Mouse (Mus musculus) splenic B cell, adult 2 months (primary cell): Measurements from ENCODE around the gene Entpd8.
A peak's percentile ranks its signal among the peaks of the same experiment; 100 is the strongest.

ENCODE experiments used
- DNase-seq: peaks from one replicate; pipeline ENCODE4 v3.0.0-alpha.2; 2011; ENCODE audit warnings: low read depth, low spot score
- H3K27me3 ChIP-seq: 2 replicates; pipeline ENCODE4 v1.6.1; 2012; ENCODE audit warnings: mild to moderate bottlenecking, low read length, moderate library complexity, mixed read lengths; ENCODE audit not compliant: control insufficient read depth, poor library complexity, insufficient read depth, severe bottlenecking
- H3K36me3 ChIP-seq: 2 replicates; pipeline ENCODE4 v1.6.1; 2012; ENCODE audit warnings: mild to moderate bottlenecking, low read length, moderate library complexity, mixed read lengths; ENCODE audit not compliant: control insufficient read depth, poor library complexity, insufficient read depth, severe bottlenecking

Gene Entpd8

GRCm38 (mm10) chr2:25080076-25080475, at the start of gene Entpd8:
TSS of gene Entpd8 (plus strand) at chr2:25080304.
- Histone ChIP-seq H3K27me3 (no peaks in the 10 kb centered on the region), H3K36me3 (no peaks in the 10 kb centered on the region)
- DNase-seq = no peak

- Histone ChIP-seq H3K27me3 (no peaks in the 10 kb centered on the region), H3K36me3 (no peaks in the 10 kb centered on the region; the same call in 1 of the 2 replicates)
- no peak for DNase-seq
Measured at GRCm38 (mm10) chr2:25034994-25035393, 45.1 kb upstream of the Entpd8 start.

GRCm38 (mm10) chr2:25040089-25040488, 40.0 kb upstream of the Entpd8 start:
- no peaks in the 10 kb centered on the region; the same call in 1 of the 2 replicates for H3K36me3 ChIP-seq
- no peaks in the 10 kb centered on the region for H3K27me3 ChIP-seq
- no peak for DNase-seq

- H3K27me3 ChIP-seq = no peaks in the 10 kb centered on the region
- DNase-seq = no peak
- H3K36me3 ChIP-seq = peaks cover 5% of the 10 kb centered on the region
Measured at GRCm38 (mm10) chr2:25050921-25051320, 29.2 kb upstream of the Entpd8 start.

GRCm38 (mm10) chr2:25051450-25051849, 28.7 kb upstream of the Entpd8 start:
- H3K36me3 ChIP-seq = peaks cover 3% of the 10 kb centered on the region; the same call in 1 of the 2 replicates

GRCm38 (mm10) chr2:25053101-25053500, 27.0 kb upstream of the Entpd8 start:
- no peaks in the 10 kb centered on the region for H3K27me3 ChIP-seq
- DNase-seq = no peak
- peaks cover 3% of the 10 kb centered on the region; the same call in 1 of the 2 replicates for H3K36me3 ChIP-seq

More at GRCm38 (mm10) chr2:25051450-25051849, 28.7 kb upstream of the Entpd8 start:
- no peak for DNase-seq
- H3K27me3 ChIP-seq = no peaks in the 10 kb centered on the region

- peak; percentile 82 for DNase-seq
- H3K27me3 ChIP-seq = no peaks in the 10 kb centered on the region
- H3K36me3 ChIP-seq = peaks cover 3% of the 10 kb centered on the region; the same call in 1 of the 2 replicates
Measured at GRCm38 (mm10) chr2:25054221-25055067, 25.7 kb upstream of the Entpd8 start, which contains the start of gene Nsmf. TSS of gene Nsmf (plus strand) at chr2:25054355.

DNA sequence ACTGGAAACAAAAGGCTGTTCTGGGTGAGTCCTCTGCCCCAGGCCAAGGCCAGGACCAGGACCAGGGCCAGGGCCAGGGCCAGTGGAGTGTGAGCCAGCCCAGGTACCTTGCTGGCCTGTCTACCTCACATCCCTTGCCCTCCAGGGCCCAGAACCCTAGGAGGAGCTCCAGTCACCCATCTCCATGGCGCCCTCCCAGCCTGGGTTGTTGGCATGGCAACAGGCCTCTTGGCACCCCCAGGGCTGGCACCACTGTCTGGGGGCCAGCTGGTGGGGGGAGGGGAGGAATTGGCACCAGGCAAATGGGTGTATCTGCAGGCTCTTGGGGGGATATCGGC, 25.1 kb upstream of the Entpd8 start:
- H3K27me3 ChIP-seq = no peaks in the 10 kb centered on the region
- H3K36me3 ChIP-seq = peaks cover 3% of the 10 kb centered on the region; the same call in 1 of the 2 replicates
- peak; percentile 18 for DNase-seq

DNA sequence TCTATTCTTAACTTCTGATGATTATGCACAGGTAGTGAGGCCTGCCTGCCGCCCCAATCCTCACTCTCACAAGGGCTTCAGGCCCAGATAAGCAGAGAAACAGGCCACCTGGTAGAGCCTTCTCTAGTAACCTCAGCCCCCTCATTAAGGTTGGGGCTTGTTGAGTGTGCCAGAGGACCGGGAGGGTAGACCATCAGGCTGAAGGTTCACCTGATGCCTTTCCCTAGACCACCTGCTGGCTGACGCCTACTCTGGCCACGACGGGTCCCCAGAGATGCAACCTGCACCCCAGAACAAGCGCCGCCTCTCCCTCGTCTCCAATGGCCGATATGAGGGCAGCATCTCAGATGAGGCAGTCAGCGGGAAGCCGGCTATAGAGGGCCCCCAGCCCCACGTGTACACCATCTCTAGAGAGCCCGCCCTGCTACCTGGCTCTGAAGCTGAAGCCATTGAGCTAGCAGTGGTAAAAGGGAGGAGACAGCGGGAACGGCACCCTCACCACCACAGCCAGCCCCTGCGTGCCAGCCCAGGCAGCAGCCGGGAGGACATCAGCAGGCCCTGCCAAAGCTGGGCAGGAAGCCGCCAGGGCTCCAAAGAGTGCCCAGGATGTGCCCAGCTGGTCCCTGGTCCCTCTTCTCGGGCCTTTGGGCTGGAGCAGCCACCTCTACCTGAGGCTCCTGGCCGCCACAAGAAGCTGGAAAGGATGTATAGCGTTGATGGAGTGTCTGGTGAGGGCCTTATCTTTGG, 24.5 kb upstream of the Entpd8 start:
- DNase-seq = no peak
- peaks cover 3% of the 10 kb centered on the region; the same call in 1 of the 2 replicates for H3K36me3 ChIP-seq
- H3K27me3 ChIP-seq = no peaks in the 10 kb centered on the region

DNA sequence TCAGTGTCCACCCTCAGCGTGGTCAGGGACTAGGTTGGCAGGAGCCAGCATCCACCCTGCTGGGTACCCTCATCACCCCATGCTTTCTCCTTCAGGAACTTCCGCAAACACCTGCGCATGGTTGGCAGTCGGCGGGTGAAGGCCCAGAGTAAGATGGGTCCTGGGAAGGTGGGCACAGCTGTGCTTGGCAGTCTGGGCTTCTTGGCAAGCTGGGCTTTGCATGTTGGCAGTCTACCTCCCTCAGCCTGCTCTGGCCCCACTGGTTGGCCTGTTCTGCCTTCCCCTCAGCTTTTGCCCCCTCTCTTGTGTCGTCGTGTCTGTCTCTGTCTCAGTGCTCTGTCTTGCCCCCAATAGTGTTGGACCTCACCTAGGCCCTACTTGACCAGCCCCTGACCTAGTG, 21.2 kb upstream of the Entpd8 start:
- H3K27me3 ChIP-seq = no peaks in the 10 kb centered on the region
- no peak for DNase-seq

DNA sequence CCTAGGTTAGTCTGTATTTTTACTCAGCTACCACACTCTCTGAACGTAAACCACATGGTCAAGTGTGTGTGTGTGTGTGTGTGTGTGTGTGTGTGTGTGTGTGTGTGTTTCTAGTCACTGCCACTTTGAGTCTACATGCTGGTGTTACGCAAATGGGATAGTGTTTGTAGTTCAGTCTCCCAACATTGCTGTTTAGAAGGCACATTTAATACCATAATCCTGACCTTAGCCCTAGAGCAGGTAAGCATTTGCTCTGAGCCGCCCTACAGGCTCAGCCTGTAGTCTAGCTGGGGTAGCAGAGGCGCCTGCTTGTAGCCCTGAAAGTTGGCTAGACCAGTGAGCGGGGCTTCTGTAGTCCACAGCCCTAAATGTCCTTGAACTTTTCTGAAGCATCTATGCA, 16.6 kb upstream of the Entpd8 start:
- no peak for DNase-seq
- no peaks in the 10 kb centered on the region for H3K36me3 ChIP-seq
- H3K27me3 ChIP-seq = no peaks in the 10 kb centered on the region

More for the DNA sequence above, 21.2 kb upstream of the Entpd8 start:
- H3K36me3 ChIP-seq = no peaks in the 10 kb centered on the region

DNA sequence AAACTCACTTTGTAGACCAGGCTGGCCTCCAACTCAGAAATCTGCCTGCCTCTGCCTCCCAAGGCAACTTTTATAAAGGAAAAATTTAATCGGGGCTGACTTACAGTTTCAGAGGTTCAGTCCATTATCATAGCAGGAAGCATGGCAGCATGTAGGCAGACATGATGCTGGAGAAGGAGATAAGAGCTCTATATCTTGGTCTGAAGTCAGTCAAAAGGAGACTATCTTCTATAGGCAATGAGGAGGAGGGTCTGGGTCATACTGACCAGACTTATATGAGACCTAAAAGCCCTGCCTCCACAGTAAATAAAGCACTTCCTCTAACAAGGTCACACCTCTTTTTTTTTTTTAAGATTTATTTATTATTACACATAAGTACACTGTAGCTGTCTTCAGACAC, 15.8 kb upstream of the Entpd8 start:
- H3K36me3 ChIP-seq = no peaks in the 10 kb centered on the region
- DNase-seq = no peak
- no peaks in the 10 kb centered on the region for H3K27me3 ChIP-seq

- no peaks in the 10 kb centered on the region for H3K36me3 ChIP-seq
Measured at GRCm38 (mm10) chr2:25065537-25065936, 14.6 kb upstream of the Entpd8 start.

GRCm38 (mm10) chr2:25066552-25066951, 13.6 kb upstream of the Entpd8 start:
- Histone ChIP-seq H3K36me3 (no peaks in the 10 kb centered on the region), H3K27me3 (no peaks in the 10 kb centered on the region)
- no peak for DNase-seq

More at GRCm38 (mm10) chr2:25065537-25065936, 14.6 kb upstream of the Entpd8 start:
- DNase-seq = no peak
- no peaks in the 10 kb centered on the region for H3K27me3 ChIP-seq

DNA sequence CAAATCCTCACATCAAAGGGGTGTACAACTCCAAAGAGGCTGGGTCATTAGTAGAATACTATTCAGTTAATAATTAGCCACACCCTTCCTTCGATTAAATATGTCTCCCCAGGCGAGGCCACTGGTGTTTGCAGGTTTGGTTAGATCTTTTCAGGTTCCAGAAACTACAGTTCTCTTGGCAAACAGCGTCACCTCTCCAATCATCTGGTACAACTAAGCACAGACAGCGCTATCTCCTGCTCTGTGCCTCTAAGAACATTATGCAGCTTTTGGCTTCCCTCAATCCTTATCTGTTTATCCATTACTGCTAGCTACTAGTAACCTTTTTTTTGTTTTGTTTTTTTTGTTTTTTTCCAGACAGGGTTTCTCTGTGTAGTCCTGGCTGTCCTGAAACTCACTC, 10.6 kb upstream of the Entpd8 start:
- Histone ChIP-seq H3K27me3 (no peaks in the 10 kb centered on the region), H3K36me3 (no peaks in the 10 kb centered on the region)
- DNase-seq = no peak
